Mouse (Mus musculus) T-helper 2 cell (primary cell): Measurements from ENCODE around the gene Mthfd2.

Source experiments
- in situ Hi-C: fragments of 300-600 bp; cut with MboI, MseI; formaldehyde crosslinking; loops from one replicate; pipeline ENCODE4 v1.15.1; 2025; ENCODE audit warnings: high pct_unique_total_duplicates

The Mthfd2 gene

DNA sequence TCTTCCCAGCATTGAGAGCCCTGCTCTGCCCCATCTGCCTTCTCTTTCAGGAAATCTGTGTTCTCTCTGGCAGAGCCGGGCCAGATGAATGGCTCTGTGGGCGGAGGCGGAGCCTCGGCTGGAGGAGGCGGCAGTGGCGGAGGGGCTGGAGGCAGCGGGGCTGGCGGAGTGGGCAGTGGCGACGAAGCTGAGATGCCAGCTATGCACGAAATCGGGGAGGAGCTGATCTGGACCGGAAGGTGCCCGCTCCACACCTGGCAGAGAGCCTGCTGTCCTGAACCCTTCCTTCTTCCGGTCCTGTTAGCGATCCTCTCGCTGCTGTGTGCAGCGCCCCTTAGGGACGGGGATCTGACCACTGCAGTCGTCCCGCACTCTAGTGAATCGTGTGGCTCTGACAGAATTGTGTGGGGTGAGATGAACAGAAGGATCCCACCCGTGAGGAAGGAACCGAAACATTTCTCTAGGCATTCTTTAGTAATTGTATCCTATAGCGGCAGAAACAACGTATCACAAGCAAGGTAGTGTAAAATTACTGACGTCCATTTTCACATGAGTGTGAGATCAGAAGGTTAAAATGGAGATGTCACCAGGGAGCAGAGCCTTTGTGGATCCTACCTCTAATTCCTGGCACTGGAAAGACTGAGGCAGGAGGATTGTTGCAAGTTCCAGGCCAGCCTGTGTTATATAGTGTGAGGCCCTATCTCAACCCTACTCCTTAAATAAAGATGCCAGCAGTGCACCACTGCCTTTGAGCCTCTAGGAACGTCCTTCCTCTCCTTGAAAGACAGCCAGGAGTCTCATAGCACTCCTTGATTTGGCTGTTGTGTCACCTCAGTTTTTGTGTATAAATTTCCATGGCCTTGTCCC lies 57.3 kb downstream of the Mthfd2 start:
- in situ Hi-C loops = no loop called here

DNA sequence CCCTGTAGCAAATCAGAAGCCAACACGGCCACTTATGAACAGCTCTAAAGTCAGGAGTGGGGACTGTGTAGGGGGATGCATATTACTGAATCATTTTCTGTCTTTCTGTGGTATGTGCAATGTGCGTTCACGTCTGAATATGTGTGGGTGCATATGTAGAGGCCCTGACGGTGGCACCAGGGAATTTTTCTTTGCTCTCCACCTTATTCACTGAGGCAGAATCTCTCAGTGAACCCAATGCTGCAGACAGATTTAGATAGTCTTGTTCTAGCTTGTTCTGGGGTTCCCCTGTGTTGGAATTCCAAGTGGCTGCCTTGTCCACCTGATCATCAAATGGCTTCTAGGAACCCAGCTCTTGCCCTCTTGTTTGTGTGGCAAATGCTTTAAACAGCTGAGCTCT lies 58.1 kb downstream of the Mthfd2 start:
- in situ Hi-C loops = no loop called here

DNA sequence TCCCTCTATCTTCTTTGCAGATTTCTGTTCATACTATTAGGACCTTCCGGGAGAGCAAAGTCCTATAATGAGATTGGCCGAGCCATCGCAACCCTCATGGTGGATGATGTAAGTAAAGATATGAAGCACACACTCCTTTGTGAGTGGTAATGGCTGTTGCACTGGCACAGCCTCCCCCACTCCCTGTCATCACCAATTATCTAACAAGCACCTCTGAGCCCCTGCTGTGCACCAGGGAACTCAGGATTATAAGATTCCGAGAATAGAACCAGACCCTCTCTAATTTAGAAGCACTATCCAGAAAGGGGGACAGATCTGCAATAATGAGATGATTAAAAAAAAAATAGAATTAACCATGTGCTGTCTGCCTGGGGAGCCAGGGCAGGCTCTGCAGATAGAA lies 60.1 kb downstream of the Mthfd2 start:
- in situ Hi-C loops = no loop called here

DNA sequence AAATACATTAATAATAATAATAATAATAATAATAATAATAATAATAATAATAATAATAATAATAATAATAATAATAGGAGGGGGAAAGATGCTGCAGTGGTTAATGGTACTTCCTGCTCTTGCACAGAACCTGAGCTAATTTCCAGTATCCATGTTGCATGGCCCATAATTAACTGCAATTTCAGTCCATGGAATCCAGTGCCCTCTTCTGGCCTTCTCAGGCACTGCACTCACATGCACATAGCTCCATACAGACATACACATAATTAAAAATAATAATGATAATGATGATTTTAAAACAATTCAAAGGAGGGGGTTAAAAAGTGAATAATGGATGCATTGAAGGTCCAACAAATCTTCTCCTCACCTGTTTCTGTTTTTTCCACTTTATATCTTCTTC lies 60.5 kb downstream of the Mthfd2 start:
- in situ Hi-C loops = no loop called here

DNA sequence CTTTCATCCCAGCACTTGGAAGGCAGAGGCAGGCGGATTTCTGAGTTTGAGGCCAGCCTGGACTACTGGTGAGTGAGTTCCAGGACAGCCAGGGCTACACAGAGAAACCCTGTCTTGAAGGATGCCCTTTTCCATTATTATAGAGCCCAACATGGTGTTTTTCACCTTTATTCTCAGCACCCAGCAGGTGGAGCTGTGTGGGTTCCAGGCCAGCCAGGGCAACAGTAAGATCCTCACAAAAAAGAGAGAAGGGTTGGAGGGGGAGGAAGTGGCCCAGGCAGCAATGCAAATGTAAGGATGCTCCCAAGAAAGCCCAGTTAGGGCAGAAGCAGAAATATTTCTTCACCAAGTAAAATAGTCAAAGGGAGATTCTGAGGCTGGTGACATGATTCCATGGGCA lies 61.2 kb downstream of the Mthfd2 start:
- in situ Hi-C loops = no loop called here
